Mouse (Mus musculus) limb, embryonic 15.5 days (tissue): ENCODE measurements at regions not wholly inside any gene's neighbourhood (a gene's known extent, or its start where the extent isn't known, plus 50 kb on each side); places are given as distances from the start of the nearest gene placed in this dataset.
A peak's percentile ranks its signal among the peaks of the same experiment; 100 is the strongest.

Experiments used
- ATAC-seq: fragments of 200-750 bp; cut with Nextera tagmentation; 2 replicates; pipeline ENCODE4 v1.8.0; 2017; ENCODE audit warnings: low read depth, moderate TSS enrichment; ENCODE audit not compliant: insufficient number of reproducible peaks, low FRiP score, low TSS enrichment
- H3K27ac ChIP-seq: fragments of 300-500 bp; sonication (generic); 2 replicates; pipeline ENCODE4 v1.5.1; 2015; ENCODE audit warnings: moderate library complexity, mild to moderate bottlenecking, inconsistent platforms
- H3K27me3 ChIP-seq: fragments of 300-500 bp; sonication (generic); 2 replicates; pipeline ENCODE4 v1.6.1; 2015; ENCODE audit warnings: inconsistent platforms
- H3K36me3 ChIP-seq: fragments of 300-500 bp; sonication (generic); 2 replicates; pipeline ENCODE4 v1.6.1; 2015; ENCODE audit warnings: inconsistent platforms
- H3K4me1 ChIP-seq: fragments of 300-500 bp; sonication (generic); 2 replicates; pipeline ENCODE4 v1.6.1; 2015; ENCODE audit warnings: inconsistent platforms
- H3K4me2 ChIP-seq: fragments of 300-500 bp; sonication (generic); 2 replicates; pipeline ENCODE4 v1.6.1; 2015; ENCODE audit warnings: mild to moderate bottlenecking, inconsistent platforms
- H3K4me3 ChIP-seq: fragments of 300-500 bp; sonication (generic); 2 replicates; pipeline ENCODE4 v1.5.1; 2015; ENCODE audit warnings: mild to moderate bottlenecking, inconsistent platforms
- H3K9ac ChIP-seq: fragments of 300-500 bp; sonication (generic); 2 replicates; pipeline ENCODE4 v1.6.1; 2015; ENCODE audit warnings: inconsistent platforms
- H3K9me3 ChIP-seq: fragments of 300-500 bp; sonication (generic); 2 replicates; pipeline ENCODE4 v1.6.1; 2016; ENCODE audit warnings: inconsistent platforms
- WGBS: fragments of 180-500 bp; shearing (Covaris S2); methylation state at CpG from one replicate; pipeline ENCODE4 v1.1.7; 2015; 5-methylcytosine and 5-hydroxymethylcytosine counted together

GRCm38 (mm10) chr6:120614526-120614925 is 51.6 kb upstream of the Cecr2 start:
- WGBS: 88% methylated on average over 3 of the region's 3 CpGs
- Histone ChIP-seq H3K4me1 (no peaks in the 10 kb centered on the region), H3K36me3 (no peaks in the 10 kb centered on the region), H3K27ac (no peak overlapping the region), H3K27me3 (no peaks in the 10 kb centered on the region), H3K9me3 (no peaks in the 10 kb centered on the region), H3K9ac (no peak overlapping the region), H3K4me3 (no peak overlapping the region), H3K4me2 (no peak overlapping the region)
- ATAC-seq: no peak

DNA sequence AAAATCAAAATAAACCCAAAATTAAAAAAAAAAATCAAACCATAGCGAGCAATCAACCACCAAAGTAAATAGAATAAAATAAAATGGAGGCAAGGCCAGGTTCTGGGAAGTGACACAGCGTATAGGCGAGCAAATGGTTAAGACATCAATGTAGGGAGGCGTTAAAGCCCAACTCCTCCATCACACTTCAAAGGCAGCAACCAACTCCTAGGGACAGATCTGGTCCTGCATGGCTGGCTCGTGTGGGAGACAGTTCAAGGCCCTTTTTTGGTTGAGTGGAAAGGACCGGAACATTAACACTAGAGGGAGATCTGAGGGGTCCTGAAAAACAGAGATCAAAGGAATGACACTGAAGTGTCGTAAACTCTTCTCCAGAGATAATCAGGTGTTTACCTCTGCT is 53.8 kb upstream of the Cecr2 start:
- no peaks in the 10 kb centered on the region for H3K27me3 ChIP-seq
- H3K9me3 ChIP-seq: no peaks in the 10 kb centered on the region
- no peaks in the 10 kb centered on the region for H3K4me1 ChIP-seq
- no peaks in the 10 kb centered on the region for H3K36me3 ChIP-seq
- no peak overlapping the region for H3K27ac ChIP-seq
- H3K4me3 ChIP-seq: no peak overlapping the region
- ATAC-seq: no peak
- no peak overlapping the region for H3K9ac ChIP-seq
- H3K4me2 ChIP-seq: no peak overlapping the region
- 38% methylated on average over 7 of the region's 7 CpGs for WGBS

DNA sequence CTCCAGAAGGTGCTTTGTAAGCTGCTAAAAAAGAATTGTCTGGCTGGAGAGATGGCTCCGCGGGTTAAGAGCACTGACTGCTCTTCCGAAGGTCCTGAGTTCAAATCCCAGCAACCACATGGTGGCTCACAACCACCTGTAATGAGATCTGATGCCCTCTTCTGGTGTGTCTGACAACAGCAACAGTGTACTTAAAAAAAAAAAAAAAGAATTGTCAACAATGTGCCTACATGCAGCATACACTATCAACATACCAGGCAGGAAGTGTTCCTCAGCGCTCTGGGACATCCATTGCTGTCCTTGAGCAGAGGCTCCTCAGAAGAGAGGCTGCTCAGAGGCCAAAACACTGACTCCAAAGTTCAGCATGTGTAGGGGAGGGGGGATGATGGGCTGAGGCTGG is 56.3 kb upstream of the Cecr2 start:
- no peak overlapping the region for H3K9ac ChIP-seq
- no peaks in the 10 kb centered on the region for H3K36me3 ChIP-seq
- no peak overlapping the region for H3K27ac ChIP-seq
- no peaks in the 10 kb centered on the region for H3K27me3 ChIP-seq
- no peaks in the 10 kb centered on the region for H3K4me1 ChIP-seq
- H3K9me3 ChIP-seq: no peaks in the 10 kb centered on the region
- 84% methylated on average over 4 of the region's 4 CpGs for WGBS
- no peak overlapping the region for H3K4me3 ChIP-seq
- H3K4me2 ChIP-seq: no peak overlapping the region
- ATAC-seq: no peak

GRCm38 (mm10) chr6:120605471-120605870 is 60.7 kb upstream of the Cecr2 start:
- ATAC-seq: no peak
- Histone ChIP-seq H3K4me2 (no peak overlapping the region), H3K36me3 (no peaks in the 10 kb centered on the region), H3K4me3 (no peak overlapping the region), H3K4me1 (no peaks in the 10 kb centered on the region), H3K9me3 (no peaks in the 10 kb centered on the region), H3K9ac (no peak overlapping the region), H3K27ac (no peak overlapping the region), H3K27me3 (no peaks in the 10 kb centered on the region)
- 90% methylated on average over 2 of the region's 2 CpGs for WGBS

GRCm38 (mm10) chr6:120604020-120604958 is 61.9 kb upstream of the Cecr2 start:
- no peak overlapping the region for H3K4me2 ChIP-seq
- H3K9me3 ChIP-seq: no peaks in the 10 kb centered on the region
- H3K27me3 ChIP-seq: no peaks in the 10 kb centered on the region
- H3K4me3 ChIP-seq: no peak overlapping the region
- no peaks in the 10 kb centered on the region for H3K4me1 ChIP-seq
- H3K36me3 ChIP-seq: no peaks in the 10 kb centered on the region
- no peak overlapping the region for H3K9ac ChIP-seq
- no peak for ATAC-seq
- no peak overlapping the region for H3K27ac ChIP-seq
- 57% methylated on average over 6 of the region's 6 CpGs for WGBS

DNA sequence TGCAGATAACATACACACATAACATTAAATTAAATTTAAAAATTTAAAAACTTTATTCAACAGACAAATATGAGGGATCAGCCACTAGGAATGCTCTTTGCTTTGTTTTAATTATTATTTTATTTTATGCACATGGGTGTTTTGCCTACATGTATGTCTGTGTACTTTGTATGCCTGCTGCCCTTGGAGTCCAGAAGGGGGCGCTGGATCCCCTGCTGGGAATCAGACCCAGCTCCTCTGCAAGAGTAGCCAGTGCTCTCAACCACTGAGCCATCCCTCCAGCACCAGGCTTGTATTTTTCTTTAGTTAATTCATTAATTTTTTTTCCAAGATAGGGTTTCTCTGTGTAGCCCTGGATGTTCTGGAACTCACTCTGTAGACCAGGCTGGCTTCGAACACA is 62.7 kb upstream of the Cecr2 start:
- 54% methylated on average over 2 of the region's 2 CpGs for WGBS
- Histone ChIP-seq H3K36me3 (no peaks in the 10 kb centered on the region), H3K4me3 (no peak overlapping the region), H3K9ac (no peak overlapping the region), H3K9me3 (no peaks in the 10 kb centered on the region), H3K27ac (no peak overlapping the region), H3K27me3 (no peaks in the 10 kb centered on the region), H3K4me1 (no peaks in the 10 kb centered on the region), H3K4me2 (no peak overlapping the region)
- ATAC-seq: no peak

- Histone ChIP-seq H3K27me3 (no peaks in the 10 kb centered on the region), H3K4me1 (no peaks in the 10 kb centered on the region), H3K36me3 (no peaks in the 10 kb centered on the region), H3K27ac (no peak overlapping the region), H3K9me3 (no peaks in the 10 kb centered on the region), H3K9ac (no peak overlapping the region), H3K4me2 (no peak overlapping the region), H3K4me3 (no peak overlapping the region)
- WGBS: 74% methylated on average over 2 of the region's 2 CpGs
- ATAC-seq: no peak
Observed at GRCm38 (mm10) chr6:120600376-120600775, 65.8 kb upstream of the Cecr2 start.

GRCm38 (mm10) chr6:120598471-120598870 is 67.4 kb upstream of the Hdhd5 start:
- H3K4me2 ChIP-seq: no peak overlapping the region
- H3K4me3 ChIP-seq: no peak overlapping the region
- no peaks in the 10 kb centered on the region for H3K27me3 ChIP-seq
- H3K36me3 ChIP-seq: no peaks in the 10 kb centered on the region
- H3K27ac ChIP-seq: no peak overlapping the region
- no peak for ATAC-seq
- H3K9me3 ChIP-seq: no peaks in the 10 kb centered on the region
- 62% methylated on average over 2 of the region's 2 CpGs for WGBS
- no peaks in the 10 kb centered on the region for H3K4me1 ChIP-seq
- H3K9ac ChIP-seq: no peak overlapping the region

GRCm38 (mm10) chr6:120597887-120598286 is 66.8 kb upstream of the Hdhd5 start:
- WGBS: 36% methylated on average over 3 of the region's 3 CpGs
- Histone ChIP-seq H3K36me3 (no peaks in the 10 kb centered on the region), H3K4me1 (no peaks in the 10 kb centered on the region), H3K4me2 (no peak overlapping the region), H3K9me3 (no peaks in the 10 kb centered on the region), H3K4me3 (no peak overlapping the region), H3K27ac (no peak overlapping the region), H3K27me3 (no peaks in the 10 kb centered on the region), H3K9ac (no peak overlapping the region)
- ATAC-seq: no peak

GRCm38 (mm10) chr6:120596717-120597116 is 65.6 kb upstream of the Hdhd5 start:
- H3K4me1 ChIP-seq: peaks cover 7% of the 10 kb centered on the region
- WGBS: 88% methylated on average over 3 of the region's 3 CpGs
- H3K4me3 ChIP-seq: no peak overlapping the region
- H3K27me3 ChIP-seq: no peaks in the 10 kb centered on the region
- H3K9ac ChIP-seq: no peak overlapping the region
- no peaks in the 10 kb centered on the region for H3K36me3 ChIP-seq
- no peaks in the 10 kb centered on the region for H3K9me3 ChIP-seq
- no peak overlapping the region for H3K4me2 ChIP-seq
- ATAC-seq: no peak
- H3K27ac ChIP-seq: no peak overlapping the region

DNA sequence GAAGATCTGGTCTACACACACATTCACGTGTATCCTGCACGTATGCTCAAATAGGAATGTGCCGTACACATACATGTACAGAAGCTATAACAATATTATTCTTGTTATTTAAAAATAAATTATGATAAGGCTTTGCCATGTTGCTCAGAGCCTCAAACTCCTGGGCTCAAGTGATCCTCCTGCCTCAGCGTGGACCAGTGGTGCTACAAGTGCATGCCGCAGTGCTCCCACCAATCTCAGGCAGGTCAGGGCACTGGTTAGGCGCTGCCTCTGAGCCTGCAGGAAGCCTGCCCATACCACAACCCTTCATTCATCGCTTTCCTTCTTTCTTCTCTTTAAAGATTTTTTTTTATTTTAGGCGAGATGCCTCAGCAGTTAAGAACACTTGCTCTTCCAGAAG is 63.3 kb upstream of the Hdhd5 start:
- no peak for ATAC-seq
- Histone ChIP-seq H3K4me2 (no peak overlapping the region), H3K9me3 (no peaks in the 10 kb centered on the region), H3K36me3 (no peaks in the 10 kb centered on the region), H3K4me1 (peaks cover 7% of the 10 kb centered on the region), H3K27me3 (no peaks in the 10 kb centered on the region), H3K4me3 (no peak overlapping the region), H3K27ac (no peak overlapping the region), H3K9ac (no peak overlapping the region)
- 88% methylated on average over 8 of the region's 8 CpGs for WGBS

- peaks cover 7% of the 10 kb centered on the region for H3K4me1 ChIP-seq
- no peaks in the 10 kb centered on the region for H3K36me3 ChIP-seq
- H3K27ac ChIP-seq: no peak overlapping the region
- no peak for ATAC-seq
- no peak overlapping the region for H3K9ac ChIP-seq
- H3K4me2 ChIP-seq: peak overlapping the region; percentile 19; the same call in 1 of the 2 replicates
- H3K4me3 ChIP-seq: no peak overlapping the region
- H3K27me3 ChIP-seq: no peaks in the 10 kb centered on the region
- WGBS: 22% methylated on average over 7 of the region's 7 CpGs
- H3K9me3 ChIP-seq: no peaks in the 10 kb centered on the region
Observed at GRCm38 (mm10) chr6:120592705-120593104, 61.6 kb upstream of the Hdhd5 start.
